Mouse (Mus musculus): ENCODE measurements at regions not wholly inside any gene's neighbourhood (a gene's known extent, or its start where the extent isn't known, plus 50 kb on each side); places are given as distances from the start of the nearest gene placed in this dataset.
A peak's percentile ranks its signal among the peaks of the same experiment; 100 is the strongest.

DNA sequence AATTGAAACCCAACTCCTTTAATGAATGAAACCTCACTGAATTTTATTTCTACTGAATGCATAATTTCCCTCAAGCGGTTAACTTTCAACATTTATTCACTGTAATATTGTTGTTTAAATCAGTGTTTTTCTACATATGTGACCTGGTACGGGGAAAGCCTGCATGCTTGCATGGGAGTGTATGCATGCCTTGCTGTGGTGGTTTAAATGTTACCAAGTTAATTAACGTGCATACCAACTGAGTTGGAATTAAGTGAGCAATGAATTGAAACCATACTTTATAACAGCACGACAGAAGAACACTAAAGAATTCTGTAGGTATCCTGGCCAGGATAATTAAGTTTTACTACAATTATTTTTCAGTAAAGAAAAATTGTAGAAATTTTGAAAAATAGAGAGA is 211.4 kb upstream of the Slc39a10 start:
- Histone ChIP-seq H3K27me3 (ENCODE audit: control insufficient read depth, insufficient read depth, insufficient read length) (no peaks in the 10 kb centered on the region), H3K79me2 (ENCODE audit: control insufficient read depth, insufficient read depth) (no peaks in the 10 kb centered on the region), H3ac (ENCODE audit: control insufficient read depth, insufficient read length) (no peak overlapping the region), H3K4me2 (ENCODE audit: low read depth) (no peak overlapping the region), H3K4me3 (no peak overlapping the region), H3K36me3 (ENCODE audit: control insufficient read depth, insufficient read depth) (no peaks in the 10 kb centered on the region)
- TF ChIP-seq E2F4 (IDR thresholded peaks at IDR 0.05; ENCODE audit: insufficient read depth), result no peak
- no peak for TF ChIP-seq MYOG (IDR thresholded peaks at IDR 0.05; ENCODE audit: control insufficient read depth in 1 of 3, insufficient read depth in 1 of 3, insufficient read length in 2 of 3, low read depth in 2 of 3)
- no peak for TF ChIP-seq SRF (IDR thresholded peaks at IDR 0.05; ENCODE audit: control insufficient read depth, insufficient read length, low read depth)
- no peak for TF ChIP-seq TCF12 (IDR thresholded peaks at IDR 0.05; ENCODE audit: insufficient read depth, poor library complexity, severe bottlenecking)
- TF ChIP-seq POLR2A (IDR thresholded peaks at IDR 0.05; ENCODE audit: insufficient read length, low read depth), result no peak
- TF ChIP-seq REST (IDR thresholded peaks at IDR 0.05; ENCODE audit: insufficient read depth, insufficient read length), result no peak
- no peak for TF ChIP-seq POLR2AphosphoS2 (IDR thresholded peaks at IDR 0.05; ENCODE audit: insufficient read length, low read depth)
- no peak for TF ChIP-seq MAX (IDR thresholded peaks at IDR 0.05; ENCODE audit: low read depth)
- no peak for TF ChIP-seq CEBPB (IDR thresholded peaks at IDR 0.05; ENCODE audit: insufficient read depth, poor library complexity, severe bottlenecking)
- TF ChIP-seq MYOD1 (IDR thresholded peaks at IDR 0.05; ENCODE audit: control insufficient read depth in 1 of 3, insufficient read length in 2 of 3, low read depth in 2 of 3), result no peak
- TF ChIP-seq USF1 (IDR thresholded peaks at IDR 0.05; ENCODE audit: low read depth), result no peak
- TF ChIP-seq TCF3 (IDR thresholded peaks at IDR 0.05; ENCODE audit: insufficient read length, low read depth), result no peak

- no peaks in the 10 kb centered on the region for H3K27me3 ChIP-seq (ENCODE audit: control insufficient read depth, insufficient read depth, insufficient read length)
- no peak overlapping the region for H3K4me2 ChIP-seq (ENCODE audit: low read depth)
- H3ac ChIP-seq (ENCODE audit: control insufficient read depth, insufficient read length), result no peak overlapping the region
- H3K79me2 ChIP-seq (ENCODE audit: control insufficient read depth, insufficient read depth), result no peaks in the 10 kb centered on the region
- no peaks in the 10 kb centered on the region for H3K36me3 ChIP-seq (ENCODE audit: control insufficient read depth, insufficient read depth)
- TF ChIP-seq MYOG (IDR thresholded peaks at IDR 0.05; ENCODE audit: control insufficient read depth in 1 of 3, insufficient read depth in 1 of 3, insufficient read length in 2 of 3, low read depth in 2 of 3), result no peak
- no peak for TF ChIP-seq MYOD1 (IDR thresholded peaks at IDR 0.05; ENCODE audit: control insufficient read depth in 1 of 3, insufficient read length in 2 of 3, low read depth in 2 of 3)
- no peak for TF ChIP-seq SRF (IDR thresholded peaks at IDR 0.05; ENCODE audit: control insufficient read depth, insufficient read length, low read depth)
- no peak overlapping the region for H3K4me3 ChIP-seq
Measured at GRCm38 (mm10) chr1:47103321-47103988, 210.8 kb upstream of the Slc39a10 start.

GRCm38 (mm10) chr1:47097084-47097996 is 204.7 kb upstream of the Slc39a10 start:
- H3K36me3 ChIP-seq (ENCODE audit: control insufficient read depth, insufficient read depth), result no peaks in the 10 kb centered on the region
- no peak overlapping the region for H3ac ChIP-seq (ENCODE audit: control insufficient read depth, insufficient read length)
- no peaks in the 10 kb centered on the region for H3K27me3 ChIP-seq (ENCODE audit: control insufficient read depth, insufficient read depth, insufficient read length)
- no peak for TF ChIP-seq TCF3 (IDR thresholded peaks at IDR 0.05; ENCODE audit: insufficient read length, low read depth)
- no peak for TF ChIP-seq USF1 (IDR thresholded peaks at IDR 0.05; ENCODE audit: low read depth)
- TF ChIP-seq MYOD1 (IDR thresholded peaks at IDR 0.05; ENCODE audit: control insufficient read depth in 1 of 3, insufficient read length in 2 of 3, low read depth in 2 of 3), result no peak
- no peak for TF ChIP-seq TCF12 (IDR thresholded peaks at IDR 0.05; ENCODE audit: insufficient read depth, poor library complexity, severe bottlenecking)
- TF ChIP-seq POLR2AphosphoS2 (IDR thresholded peaks at IDR 0.05; ENCODE audit: insufficient read length, low read depth), result no peak
- TF ChIP-seq SRF (IDR thresholded peaks at IDR 0.05; ENCODE audit: control insufficient read depth, insufficient read length, low read depth), result no peak
- TF ChIP-seq MYOG (IDR thresholded peaks at IDR 0.05; ENCODE audit: control insufficient read depth in 1 of 3, insufficient read depth in 1 of 3, insufficient read length in 2 of 3, low read depth in 2 of 3), result no peak
- TF ChIP-seq REST (IDR thresholded peaks at IDR 0.05; ENCODE audit: insufficient read depth, insufficient read length), result no peak
- TF ChIP-seq E2F4 (IDR thresholded peaks at IDR 0.05; ENCODE audit: insufficient read depth), result no peak
- no peak for TF ChIP-seq POLR2A (IDR thresholded peaks at IDR 0.05; ENCODE audit: insufficient read length, low read depth)
- no peak for TF ChIP-seq MAX (IDR thresholded peaks at IDR 0.05; ENCODE audit: low read depth)
- no peak for TF ChIP-seq CEBPB (IDR thresholded peaks at IDR 0.05; ENCODE audit: insufficient read depth, poor library complexity, severe bottlenecking)
- no peak overlapping the region for H3K4me3 ChIP-seq
- H3K79me2 ChIP-seq (ENCODE audit: control insufficient read depth, insufficient read depth), result no peaks in the 10 kb centered on the region
- peak overlapping the region; percentile 27 for H3K4me2 ChIP-seq (ENCODE audit: low read depth)

- H3K4me2 ChIP-seq (ENCODE audit: low read depth), result no peak overlapping the region
Measured at GRCm38 (mm10) chr1:47094498-47094897, 201.8 kb upstream of the Slc39a10 start.

More at GRCm38 (mm10) chr1:47094498-47094897, 201.8 kb upstream of the Slc39a10 start:
- no peak for TF ChIP-seq MYOG (IDR thresholded peaks at IDR 0.05; ENCODE audit: control insufficient read depth in 1 of 3, insufficient read depth in 1 of 3, insufficient read length in 2 of 3, low read depth in 2 of 3)
- TF ChIP-seq POLR2A (IDR thresholded peaks at IDR 0.05; ENCODE audit: insufficient read length, low read depth), result no peak
- no peak for TF ChIP-seq USF1 (IDR thresholded peaks at IDR 0.05; ENCODE audit: low read depth)
- TF ChIP-seq MAX (IDR thresholded peaks at IDR 0.05; ENCODE audit: low read depth), result no peak
- no peaks in the 10 kb centered on the region for H3K27me3 ChIP-seq (ENCODE audit: control insufficient read depth, insufficient read depth, insufficient read length)
- H3K4me3 ChIP-seq, result no peak overlapping the region
- H3K36me3 ChIP-seq (ENCODE audit: control insufficient read depth, insufficient read depth), result no peaks in the 10 kb centered on the region
- H3ac ChIP-seq (ENCODE audit: control insufficient read depth, insufficient read length), result no peak overlapping the region
- H3K79me2 ChIP-seq (ENCODE audit: control insufficient read depth, insufficient read depth), result no peaks in the 10 kb centered on the region

Measured in myocyte (in vitro differentiated cells).